9 mouse cellular contexts compared by ENCODE assay signal in genomic region chr8:84966603-84967002, GRCm38 (mm10). TPM values are rescaled to one million over a fixed set of nuclear protein-coding genes. Genes with fewer than 3 reads are reported as not detected.
DNase-seq lines count a peak whose midpoint lies in the region; ATAC-seq and TF ChIP-seq lines count a peak whose summit lies in the region.
"Had no signal": no experiment of that assay in that cellular context is flagged by ENCODE, and none has a peak within 500 bp of the region (broad histone marks: within the 10 kb centered on the region; RNA-seq: fewer than 3 reads in every experiment).

No protein-coding gene starts in this region.

- no peaks in the 10 kb centered on the region for H3K27me3 ChIP-seq in intestine, embryonic 15.5 days (replicated peaks)
- H3K27me3 ChIP-seq in small intestine, adult 2 months (ENCODE audit: control insufficient read depth, insufficient read depth, low read length) = no peaks in the 10 kb centered on the region

- 25% methylated on average over 3 of the region's 3 CpGs for WGBS in intestine, embryonic 15.5 days
- WGBS in small intestine, adult 2 months = 33% methylated on average over 3 of the region's 3 CpGs

- no peak overlapping the region for H3K9ac ChIP-seq in intestine, embryonic 15.5 days

- peak; percentile 20 for DNase-seq in kidney, adult 9 months
- DNase-seq in kidney, postnatal 4 days = no peak
- DNase-seq in adrenal gland, postnatal 36 days = peak; percentile 66
- DNase-seq in right cerebral cortex, adult 2 months (ENCODE audit: low spot score in 2 of 2) = no peak
- DNase-seq in right cerebral cortex, postnatal 36 days (ENCODE audit: low spot score in 2 of 2) = no peak

- H3K27ac ChIP-seq in intestine, embryonic 15.5 days = peak overlapping the region; percentile 25; the same call in 1 of the 2 replicates
- H3K27ac ChIP-seq in small intestine, adult 2 months (ENCODE audit: insufficient read depth, low read depth, low read length) = peak overlapping the region; percentile 10; the same call in 1 of the 2 replicates

- peaks cover 27% of the 10 kb centered on the region for H3K4me1 ChIP-seq in intestine, embryonic 15.5 days (replicated peaks)
- H3K4me1 ChIP-seq in small intestine, adult 2 months (ENCODE audit: control insufficient read depth, insufficient read depth, insufficient read length, low read length) = peaks cover 17% of the 10 kb centered on the region

- no peak for TF ChIP-seq CTCF in small intestine, adult 2 months (IDR thresholded peaks at IDR 0.05; ENCODE audit: extremely low read depth, insufficient read length, insufficient replicate concordance, low read depth, low read length)

- TF ChIP-seq POLR2A in small intestine, adult 2 months (IDR thresholded peaks at IDR 0.05; ENCODE audit: low read depth, low read length) = no peak

- H3K9me3 ChIP-seq in intestine, embryonic 15.5 days = no peaks in the 10 kb centered on the region

- H3K36me3 ChIP-seq in intestine, embryonic 15.5 days = peaks cover 11% of the 10 kb centered on the region; the same call in 1 of the 2 replicates
- peaks cover 7% of the 10 kb centered on the region for H3K36me3 ChIP-seq in small intestine, adult 2 months (ENCODE audit: control insufficient read depth, insufficient read depth, low read length)

- ATAC-seq in intestine, embryonic 15.5 days = 0 out of 2 replicates have a peak, but pooled peaks have one; percentile 0
- ATAC-seq in erythroid progenitor cell, adult 5-6 weeks (replicated peaks; ENCODE audit: low FRiP score, poor library complexity, severe bottlenecking) = no peak

- H3K4me2 ChIP-seq in intestine, embryonic 15.5 days (replicated peaks) = peak overlapping the region; percentile 93

- H3K4me3 ChIP-seq in intestine, embryonic 15.5 days (replicated peaks) = no peak overlapping the region
- H3K4me3 ChIP-seq in small intestine, adult 2 months (ENCODE audit: low read depth, low read length) = no peak overlapping the region

RNA-seq across cellular contexts. Expression of gene Gm49661, which starts 2.6 kb away (rescaled TPM):
- total RNA-seq in adrenal gland, postnatal 36 days (2021) = 1 to 10 TPM in 1 of 2 experiments, not detected in 1; 1.5 TPM
- polyA plus RNA-seq in intestine, embryonic 15.5 days (2015; fragmentation: Nextera tagmentation; extraction: Ambion mirVana) = not detected in 2 replicates
- 3.2 TPM in 1 of 2 replicates, not detected in the other for polyA plus RNA-seq in small intestine, adult 2 months (2012; rRNA removed)
- total RNA-seq in erythroid progenitor cell, adult 5-6 weeks (2015; ENCODE audit: low replicate concordance) = not detected in 2 replicates
- not detected in 2 replicates for total RNA-seq in erythroid progenitor cell, adult 5-6 weeks (2017; ENCODE audit: low replicate concordance)
- total RNA-seq: liver, adult 2 months had no signal

RNA-seq across cellular contexts. Expression of gene Prdx2, which starts 2.8 kb away (rescaled TPM):
- 100 to 1,000 TPM; 651 to 659 TPM for total RNA-seq in adrenal gland, postnatal 36 days (2021)
- polyA plus RNA-seq in intestine, embryonic 15.5 days (2015; fragmentation: Nextera tagmentation; extraction: Ambion mirVana) = 581 and 615 TPM in 2 replicates
- 70.6 and 141 TPM in 2 replicates for polyA plus RNA-seq in small intestine, adult 2 months (2012; rRNA removed)
- total RNA-seq in erythroid progenitor cell, adult 5-6 weeks (2015; ENCODE audit: low replicate concordance) = 2,168 and 2,598 TPM in 2 replicates
- total RNA-seq in erythroid progenitor cell, adult 5-6 weeks (2017; ENCODE audit: low replicate concordance) = 2,812 and 2,913 TPM in 2 replicates

RNA-seq across cellular contexts. Expression of gene Rnaseh2a, which starts 3.0 kb away (rescaled TPM):
- 100 to 1,000 TPM; 109 to 136 TPM for total RNA-seq in adrenal gland, postnatal 36 days (2021)
- polyA plus RNA-seq in intestine, embryonic 15.5 days (2015; fragmentation: Nextera tagmentation; extraction: Ambion mirVana) = 116 and 117 TPM in 2 replicates
- 14.5 and 29.1 TPM in 2 replicates for polyA plus RNA-seq in small intestine, adult 2 months (2012; rRNA removed)
- total RNA-seq in erythroid progenitor cell, adult 5-6 weeks (2015; ENCODE audit: low replicate concordance) = 82.6 and 141 TPM in 2 replicates
- total RNA-seq in erythroid progenitor cell, adult 5-6 weeks (2017; ENCODE audit: low replicate concordance) = 63.3 and 93.8 TPM in 2 replicates

RNA-seq across cellular contexts. Expression of gene Junb, which starts 11.9 kb away (rescaled TPM):
- total RNA-seq in adrenal gland, postnatal 36 days (2021) = 100 to 1,000 TPM in 1 of 2 experiments, 10 to 100 TPM in 1; 71.5 to 139 TPM
- polyA plus RNA-seq in intestine, embryonic 15.5 days (2015; fragmentation: Nextera tagmentation; extraction: Ambion mirVana) = 28.4 and 30.7 TPM in 2 replicates
- polyA plus RNA-seq in small intestine, adult 2 months (2012; rRNA removed) = 122 and 329 TPM in 2 replicates
- total RNA-seq in erythroid progenitor cell, adult 5-6 weeks (2015; ENCODE audit: low replicate concordance) = 8.0 and 12.3 TPM in 2 replicates
- total RNA-seq in erythroid progenitor cell, adult 5-6 weeks (2017; ENCODE audit: low replicate concordance) = 10.4 and 15.1 TPM in 2 replicates

RNA-seq across cellular contexts. Expression of gene Rtbdn, which starts 19.8 kb away (rescaled TPM):
- total RNA-seq in adrenal gland, postnatal 36 days (2021) = not detected
- 0.31 and 0.51 TPM in 2 replicates for polyA plus RNA-seq in intestine, embryonic 15.5 days (2015; fragmentation: Nextera tagmentation; extraction: Ambion mirVana)
- 0.15 TPM in 1 of 2 replicates, not detected in the other for polyA plus RNA-seq in small intestine, adult 2 months (2012; rRNA removed)
- not detected in 2 replicates for total RNA-seq in erythroid progenitor cell, adult 5-6 weeks (2015; ENCODE audit: low replicate concordance)
- not detected in 2 replicates for total RNA-seq in erythroid progenitor cell, adult 5-6 weeks (2017; ENCODE audit: low replicate concordance)
- total RNA-seq: liver, adult 2 months had no signal
- polyA plus RNA-seq: liver, adult 2 months had no signal

Comparison
In these comparisons a context has a peak if more than half of its experiments do, and no peak if none do; other contexts are left out.
1. DNase-seq: peak in kidney, adult 9 months (single experiment) and adrenal gland, postnatal 36 days (2 of 2); none in kidney, postnatal 4 days (0 of 2), right cerebral cortex, adult 2 months (0 of 2) and right cerebral cortex, postnatal 36 days (0 of 2).